Mouse (Mus musculus): Measurements from ENCODE around the gene Fbxo7.
"Not testable (repeated sequence)": the region's sequence is repeated elsewhere in the genome, so short reads cannot be mapped to it uniquely, and the experiment has no call there.

Gene Fbxo7

DNA sequence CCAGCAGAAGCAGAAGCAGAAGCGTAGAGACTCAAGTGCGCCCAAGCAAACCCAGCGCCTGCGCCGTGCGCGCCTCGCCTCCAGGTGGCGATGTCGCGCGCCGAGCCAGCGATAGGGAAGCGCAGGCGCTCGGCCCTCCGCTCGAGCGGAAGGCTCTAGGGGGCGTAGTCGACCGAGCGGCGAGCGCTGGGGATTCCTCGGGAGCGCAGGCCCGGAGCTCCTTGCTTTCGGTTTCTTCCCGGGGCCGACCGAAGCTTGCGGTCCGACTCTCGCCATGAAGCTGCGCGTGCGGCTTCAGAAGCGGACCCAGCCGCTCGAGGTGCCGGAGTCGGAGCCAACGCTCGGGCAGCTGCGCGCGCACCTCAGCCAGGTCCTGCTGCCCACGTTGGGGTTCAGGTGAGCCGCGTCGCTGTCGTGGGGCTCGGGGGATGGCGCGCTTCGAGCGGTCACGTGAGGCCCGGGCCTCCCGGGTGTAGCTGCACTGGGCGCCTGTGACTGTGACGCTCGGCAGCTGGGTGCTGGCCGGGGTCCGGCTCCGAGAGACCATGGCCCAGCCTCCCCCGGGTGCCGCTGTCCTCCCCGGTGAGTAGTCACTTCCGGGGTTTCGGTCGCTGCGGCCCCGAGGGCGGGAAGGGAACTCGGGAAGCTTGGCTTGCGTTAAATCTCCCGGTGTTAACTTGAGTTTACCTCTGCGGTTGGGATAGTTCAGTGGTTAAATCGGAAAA, at the start of gene Fbxo7:
TSS of gene Fbxo7 (plus strand) at position 224 of the 725 bp plus-strand sequence.
- DNase-seq (ENCODE audit: low read depth, low spot score) = peak; percentile 91

GRCm38 (mm10) chr10:85972915-85973314, 48.9 kb upstream of the Fbxo7 start:
- DNase-seq (ENCODE audit: low read depth, low spot score) = no peak

DNA sequence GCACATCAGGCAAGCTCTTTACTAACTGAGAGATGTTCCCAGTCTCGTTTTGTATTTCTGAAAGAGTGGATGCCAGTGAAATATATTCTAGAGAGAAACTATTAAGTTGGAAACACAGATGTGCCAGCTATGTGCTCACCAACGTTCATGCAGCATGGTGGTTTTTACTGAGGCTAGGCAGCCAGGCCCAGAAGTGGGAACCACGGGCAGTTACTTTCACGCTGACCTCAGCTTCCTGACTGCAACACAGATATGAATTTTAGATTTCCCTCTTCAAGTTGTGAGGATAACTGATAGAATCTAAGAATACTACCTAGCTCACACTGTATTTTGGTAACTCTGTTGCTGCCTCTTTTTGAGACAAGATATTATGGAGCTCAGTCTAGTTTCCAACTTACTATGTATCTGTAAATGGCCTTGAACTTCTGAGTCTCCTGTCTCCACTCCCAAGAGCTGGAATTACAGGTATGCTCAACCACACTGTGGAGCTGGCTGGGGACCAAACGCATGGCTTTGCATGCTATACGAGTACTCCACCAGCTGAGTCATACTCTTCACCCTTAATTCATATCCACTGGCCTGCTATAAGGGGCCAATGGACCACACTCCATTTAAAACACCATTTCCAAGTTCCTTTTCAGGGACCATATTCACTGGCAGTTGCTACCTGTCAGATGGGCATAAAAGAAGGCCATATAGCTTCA, 32.2 kb upstream of the Fbxo7 start:
- DNase-seq (ENCODE audit: low read depth, low spot score) = no peak

DNA sequence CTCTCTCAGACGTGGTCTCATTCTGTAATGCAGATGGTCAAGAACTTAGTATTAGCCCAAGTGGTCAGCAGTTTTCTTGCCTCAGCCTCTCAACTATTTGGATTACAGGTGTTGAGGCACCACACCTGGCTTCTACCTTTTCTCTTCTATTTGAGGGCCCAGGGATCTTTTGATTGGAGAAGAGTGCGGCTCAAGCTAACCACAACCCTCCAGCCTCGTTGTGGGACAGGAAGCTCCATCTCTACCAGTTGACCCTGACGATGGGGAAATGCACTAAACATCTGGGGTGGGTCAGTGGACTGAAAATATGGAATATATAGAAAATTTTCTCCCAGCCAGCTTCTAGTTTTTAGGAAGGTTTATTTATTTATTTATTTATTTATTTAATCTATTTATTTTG, 29.4 kb upstream of the Fbxo7 start:
- no peak for DNase-seq (ENCODE audit: low read depth, low spot score)

- no peak for DNase-seq (ENCODE audit: low read depth, low spot score)
These were observed 27.9 kb upstream of the Fbxo7 start for GRCm38 (mm10) chr10:85993836-85994235.

- no peak for DNase-seq (ENCODE audit: low read depth, low spot score)
These were observed 27.1 kb upstream of the Fbxo7 start for GRCm38 (mm10) chr10:85994543-85995104.

DNA sequence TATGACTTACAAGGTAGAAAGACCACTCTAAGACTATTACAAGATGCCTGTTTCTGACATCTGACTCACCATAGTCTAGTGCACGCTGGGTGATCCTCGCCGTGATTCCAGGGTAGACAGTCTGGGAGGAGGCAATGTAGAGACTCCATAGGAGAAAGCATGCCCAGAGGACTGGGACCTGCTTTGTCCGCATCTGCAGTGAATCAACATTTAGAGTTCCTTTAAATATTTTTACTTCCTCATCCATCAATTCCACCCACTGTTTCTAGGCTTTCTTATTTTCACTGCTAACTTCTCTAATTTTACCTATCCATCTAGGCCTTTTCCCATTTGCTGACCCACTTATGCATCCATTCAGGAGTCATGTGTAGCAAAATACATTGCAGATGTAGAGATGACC, 21.3 kb upstream of the Fbxo7 start:
- no peak for DNase-seq (ENCODE audit: low read depth, low spot score)

DNA sequence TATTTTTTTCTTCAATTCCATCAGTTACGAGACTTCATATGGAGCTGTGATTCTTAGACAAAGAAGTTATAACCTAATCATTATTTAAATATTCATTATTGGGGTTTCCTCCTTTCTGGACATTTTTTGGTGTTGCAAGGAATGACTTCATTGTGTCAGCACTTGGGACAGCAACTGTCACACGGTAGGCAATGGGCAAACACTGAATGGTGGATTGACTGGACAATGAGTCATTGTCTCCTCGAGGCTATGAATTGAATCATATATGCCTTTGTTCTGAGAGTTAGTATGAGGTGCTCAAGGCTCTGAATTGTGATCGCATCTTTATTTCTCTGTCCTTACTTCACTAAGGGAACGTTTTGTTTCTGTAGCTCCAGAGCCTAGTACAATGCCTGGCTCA, 15.3 kb upstream of the Fbxo7 start:
- no peak for DNase-seq (ENCODE audit: low read depth, low spot score)

GRCm38 (mm10) chr10:86009688-86010087, 12.1 kb upstream of the Fbxo7 start:
- DNase-seq (ENCODE audit: low read depth, low spot score) = no peak

DNA sequence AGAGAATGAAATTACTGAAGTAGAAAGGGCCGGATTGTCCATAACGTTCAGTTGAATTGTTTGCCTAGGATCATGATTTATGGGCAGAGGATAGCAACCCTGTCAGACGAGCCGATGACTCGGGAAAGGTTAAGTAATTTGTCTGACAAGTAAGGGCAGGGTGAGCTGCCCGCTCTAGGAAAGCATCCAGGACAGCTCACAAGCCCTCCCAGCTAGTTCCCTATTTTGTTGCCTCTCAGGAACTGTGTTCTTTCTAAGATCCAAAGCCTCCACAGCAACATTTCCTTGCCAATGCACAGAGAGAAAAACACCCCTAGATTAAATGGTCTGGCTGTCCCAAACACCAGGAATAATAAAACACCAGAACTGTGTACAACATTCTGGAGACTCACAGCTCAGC, 11.1 kb upstream of the Fbxo7 start:
- no peak for DNase-seq (ENCODE audit: low read depth, low spot score)

DNA sequence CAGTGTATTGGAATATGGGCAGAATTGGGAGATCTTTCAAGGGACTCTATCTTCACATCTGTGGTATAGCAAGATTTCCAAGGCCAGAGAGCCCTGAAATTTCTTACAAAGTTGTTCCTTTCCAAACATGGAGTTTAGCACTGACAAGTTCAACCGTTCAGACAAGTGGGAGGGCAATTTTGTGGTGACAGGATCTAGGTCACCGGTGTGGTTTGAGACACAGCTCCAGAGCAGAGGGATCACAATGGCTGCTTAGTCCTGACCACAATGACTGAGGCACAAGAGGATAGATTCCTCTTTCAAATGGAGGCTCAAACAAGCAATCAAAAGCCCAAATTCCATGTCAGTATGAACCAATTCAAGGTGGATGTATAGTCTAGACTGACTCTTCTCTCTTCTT, 10.6 kb upstream of the Fbxo7 start:
- no peak for DNase-seq (ENCODE audit: low read depth, low spot score)

DNA sequence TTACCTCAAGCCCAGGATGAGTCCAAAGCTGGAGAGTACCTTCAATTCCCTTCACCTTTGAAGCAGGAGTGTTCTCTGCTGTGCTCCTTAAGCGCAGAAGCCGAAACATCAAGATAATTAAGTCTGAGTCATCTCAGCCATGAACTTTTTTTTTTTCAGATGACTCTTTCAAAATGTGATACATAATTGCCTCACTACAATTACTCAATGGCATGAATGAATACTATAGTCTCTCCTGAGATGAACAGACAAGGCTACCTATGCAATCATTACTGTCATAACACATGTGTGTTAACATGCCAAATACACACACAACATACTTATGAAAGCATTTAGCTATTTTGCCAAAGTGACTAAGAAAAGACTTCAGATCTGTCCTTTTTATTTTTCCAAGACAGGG, 10.0 kb upstream of the Fbxo7 start, which contains the start of gene Bpifc:
TSS of gene Bpifc (minus strand) at position 115 of the 400 bp plus-strand sequence.
- DNase-seq (ENCODE audit: low read depth, low spot score) = no peak

GRCm38 (mm10) chr10:86017781-86018180, 4.0 kb upstream of the Fbxo7 start:
- no peak for DNase-seq (ENCODE audit: low read depth, low spot score)

DNA sequence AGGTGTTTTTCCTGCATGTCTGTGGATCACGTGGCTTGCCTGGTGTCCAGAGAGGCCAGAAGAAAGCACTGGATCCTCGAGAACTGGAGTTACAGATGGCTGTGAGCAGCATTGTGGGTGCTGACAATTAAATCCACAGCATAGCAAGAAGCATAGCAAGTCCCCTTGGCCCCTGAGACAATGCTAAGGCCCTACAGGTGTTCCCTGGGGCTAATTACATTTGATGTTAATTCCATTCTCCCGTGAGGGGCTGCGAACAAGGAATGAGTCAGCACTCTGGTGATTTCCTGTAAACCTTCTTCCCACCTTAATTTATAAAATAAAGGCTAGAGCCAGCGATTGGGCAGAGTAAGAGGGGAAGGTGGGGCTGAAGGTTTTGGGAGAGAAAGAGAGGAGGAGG, 3.0 kb upstream of the Fbxo7 start:
- no peak for DNase-seq (ENCODE audit: low read depth, low spot score)

GRCm38 (mm10) chr10:86021408-86021748, 394 bp upstream of the Fbxo7 start:
- no peak for DNase-seq (ENCODE audit: low read depth, low spot score)

DNA sequence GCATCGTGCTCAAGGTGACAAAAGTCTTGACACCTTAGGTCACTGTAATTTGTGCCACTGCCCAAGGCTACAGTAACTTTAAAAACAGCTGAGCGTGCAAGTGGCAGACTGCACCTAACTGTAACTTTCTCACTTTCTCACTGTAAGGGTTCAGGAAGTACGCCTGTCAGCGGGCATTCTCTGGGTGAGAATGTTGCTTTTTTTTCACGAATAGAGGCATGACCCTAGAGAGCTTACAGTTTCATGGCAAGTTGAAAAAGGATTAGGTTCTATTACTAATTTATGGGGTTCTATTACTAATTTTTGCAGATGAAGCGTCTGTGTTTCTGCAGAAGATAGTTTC, 673 bp downstream of the Fbxo7 start:
- DNase-seq (ENCODE audit: low read depth, low spot score) = no peak

- DNase-seq (ENCODE audit: low read depth, low spot score) = no peak
These were observed 1.4 kb downstream of the Fbxo7 start for GRCm38 (mm10) chr10:86023149-86023548.

DNA sequence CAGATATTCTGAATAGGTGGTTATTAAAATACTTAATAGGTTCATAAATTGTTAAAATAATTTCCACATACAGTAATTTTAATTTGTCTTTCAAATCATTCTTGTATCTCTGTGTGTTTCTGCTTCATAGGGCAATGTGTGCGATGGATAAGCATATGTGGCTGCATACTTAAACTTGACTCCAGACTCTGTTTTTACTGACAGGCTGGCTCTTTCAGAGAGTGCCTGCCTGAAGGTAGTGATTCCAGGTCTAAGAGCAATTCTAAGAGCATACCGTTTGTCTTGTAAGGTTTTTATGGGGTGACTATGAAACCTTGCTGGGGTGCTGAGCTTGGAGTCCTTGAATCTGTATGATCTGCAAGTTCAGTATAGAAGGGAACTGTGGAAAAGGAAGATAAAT, 4.1 kb downstream of the Fbxo7 start:
- no peak for DNase-seq (ENCODE audit: low read depth, low spot score)

- no peak for DNase-seq (ENCODE audit: low read depth, low spot score)
These were observed 4.6 kb downstream of the Fbxo7 start for GRCm38 (mm10) chr10:86026354-86026753.

- not testable (repeated sequence) for DNase-seq (ENCODE audit: low read depth, low spot score)
These were observed 5.0 kb downstream of the Fbxo7 start for GRCm38 (mm10) chr10:86026807-86027206.

DNA sequence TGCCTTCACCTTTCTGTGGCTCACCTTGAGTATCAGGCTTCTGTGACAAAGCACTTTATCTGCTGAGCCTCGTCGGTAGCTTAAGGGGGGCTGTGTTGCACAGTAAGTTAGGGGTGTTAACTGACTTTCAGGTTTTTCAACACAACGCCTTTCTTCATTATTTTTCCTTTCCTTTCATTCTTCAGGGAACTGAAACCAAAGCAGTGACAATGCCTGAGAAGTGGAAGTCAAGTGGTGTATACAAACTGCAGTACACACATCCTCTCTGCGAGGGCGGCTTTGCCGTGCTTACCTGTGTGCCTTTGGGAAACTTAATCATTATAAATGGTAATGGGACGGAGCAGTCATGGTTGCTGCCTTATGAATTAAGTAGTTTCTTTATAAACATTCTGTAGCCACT, 9.0 kb downstream of the Fbxo7 start:
- no peak for DNase-seq (ENCODE audit: low read depth, low spot score)

DNA sequence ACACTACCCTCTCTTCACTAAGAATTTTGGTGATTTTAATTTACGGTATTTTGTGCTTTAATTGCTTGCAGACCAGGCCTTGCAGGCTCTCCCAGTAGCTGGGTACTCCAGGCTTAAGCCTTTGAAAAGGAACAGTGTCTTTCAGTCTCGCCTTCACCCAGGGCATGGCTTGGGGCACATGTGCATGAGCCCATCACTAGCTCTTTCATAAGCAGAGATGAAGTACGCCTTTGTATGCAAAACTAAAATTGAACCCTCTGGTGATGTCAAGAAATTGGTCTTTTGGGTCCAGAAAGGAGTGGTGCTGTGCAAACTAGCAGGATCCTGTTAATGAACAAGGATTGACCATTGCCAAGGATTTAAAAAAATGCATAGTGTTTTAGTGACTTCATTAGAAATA, 10.7 kb downstream of the Fbxo7 start:
- DNase-seq (ENCODE audit: low read depth, low spot score) = no peak

Measured in CD4-positive helper T cell, adult 2 months (primary cell).